Comparison of ENCODE assay signal across 8 mouse cellular contexts in the genomic region with DNA sequence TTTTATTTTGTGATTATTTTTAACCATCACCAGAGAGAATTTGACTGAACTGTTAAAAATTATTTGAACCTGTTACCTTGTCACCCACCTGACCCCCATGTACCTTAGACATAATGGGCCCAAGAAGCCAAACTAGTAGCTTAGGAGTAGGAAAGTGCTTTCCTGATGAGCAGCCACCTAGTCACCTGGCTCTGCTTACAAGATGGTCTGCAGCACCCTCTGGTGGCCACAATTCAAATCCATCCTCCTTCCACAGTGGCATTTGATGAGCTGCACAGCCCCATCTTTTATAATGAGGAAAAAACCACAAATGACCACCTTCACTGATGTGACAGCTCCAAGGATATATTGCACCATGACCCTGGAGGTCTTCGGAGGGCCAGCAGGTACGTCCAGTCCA. TPM values are rescaled to one million over a fixed set of nuclear protein-coding genes. Genes with fewer than 3 reads are reported as not detected.
DNase-seq lines count a peak whose midpoint lies in the region; ATAC-seq and TF ChIP-seq lines count a peak whose summit lies in the region.

No protein-coding gene starts in this region.

- H3K4me1 ChIP-seq in heart, adult 2 months (ENCODE audit: control insufficient read depth, insufficient read depth, low read length): no peaks in the 10 kb centered on the region

- H3K79me2 ChIP-seq in heart, adult 2 months (replicated peaks; ENCODE audit: control insufficient read depth, insufficient read depth, low read length): no peaks in the 10 kb centered on the region

- no peak for TF ChIP-seq EP300 in heart, adult 2 months (IDR thresholded peaks at IDR 0.05; ENCODE audit: insufficient read depth, low read depth, low read length)

- WGBS in heart, adult 2 months: 96% methylated on average over 2 of the region's 2 CpGs

- DNase-seq in heart, adult 2 months: peak; percentile 18 to 47
- no peak for DNase-seq in heart, adult 11 months
- DNase-seq in Muller cell, postnatal 12 days (ENCODE audit: inconsistent ontology term): peak; percentile 23
- peak; percentile 71 to 84 for DNase-seq in cerebellum, postnatal 25 days
- DNase-seq in layer of hippocampus, adult 11-12 months (ENCODE audit: low spot score): peak; percentile 69
- DNase-seq in lung, postnatal 14 days: peak; percentile 52
- peak; percentile 50 to 60 for DNase-seq in right cerebral cortex, postnatal 36 days (ENCODE audit: low spot score in 2 of 2)

- TF ChIP-seq CTCF in heart, adult 2 months (IDR thresholded peaks at IDR 0.05): peak; percentile 79

- ATAC-seq in granulocyte monocyte progenitor cell, adult 5-6 weeks (replicated peaks; ENCODE audit: poor library complexity, severe bottlenecking): peak; percentile 62

- H3K4me3 ChIP-seq in heart, adult 2 months: no peak overlapping the region

- no peak for TF ChIP-seq POLR2A in heart, adult 2 months (IDR thresholded peaks at IDR 0.05; ENCODE audit: insufficient read depth, low read depth, low read length)

- H3K36me3 ChIP-seq in heart, adult 2 months (ENCODE audit: control insufficient read depth, insufficient read depth, low read length): peaks cover 5% of the 10 kb centered on the region; the same call in 1 of the 2 replicates

- no peaks in the 10 kb centered on the region for H3K27me3 ChIP-seq in heart, adult 2 months (ENCODE audit: control insufficient read depth, insufficient read depth, low read length)

- intact Hi-C loops in heart, adult 2 months (cut with DNase I): loop anchor here (10.0 kb wide), 1 partner anchor 852 kb away; the partner anchor contains the start of gene Ube2ql1

- H3K27ac ChIP-seq in heart, adult 2 months: no peak overlapping the region

- no peak overlapping the region for H3K9ac ChIP-seq in heart, adult 2 months (ENCODE audit: low read depth, low read length)

RNA-seq across cellular contexts. Expression of gene Ice1, which starts 50.5 kb away (rescaled TPM):
- total RNA-seq in heart, adult 2 months (2021): 10 to 100 TPM; 25.7 to 30.4 TPM
- polyA plus RNA-seq in heart, adult 2 months (2012; rRNA removed): 24.3 and 44.7 TPM in 2 replicates
- 33.6 and 37.3 TPM in 2 replicates for total RNA-seq in granulocyte monocyte progenitor cell, adult 5-6 weeks (2014; fragmentation: Nextera tagmentation)
- 24.9 TPM in 2 replicates for total RNA-seq in granulocyte monocyte progenitor cell, adult 5-6 weeks (2017)
